Mouse (Mus musculus): ENCODE measurements at regions not wholly inside any gene's neighbourhood (a gene's known extent, or its start where the extent isn't known, plus 50 kb on each side); places are given as distances from the start of the nearest gene placed in this dataset.

GRCm38 (mm10) chr17:52085834-52086233, 252.7 kb upstream of the Satb1 start:
- TF ChIP-seq EP300 (IDR thresholded peaks at IDR 0.05; ENCODE audit: low read length) (no peak), CTCF (conservative IDR thresholded peaks at IDR 0.05 in 1 of 2, IDR thresholded peaks at IDR 0.05 in 1 of 2; ENCODE audit: low read depth in 2 of 2, low read length in 2 of 2) (no peak), POLR2A (IDR thresholded peaks at IDR 0.05; ENCODE audit: low read depth, low read length) (no peak), HCFC1 (IDR thresholded peaks at IDR 0.05; ENCODE audit: low read depth, low read length) (no peak), MYC (IDR thresholded peaks at IDR 0.05; ENCODE audit: low read depth, low read length) (no peak), ZNF384 (IDR thresholded peaks at IDR 0.05; ENCODE audit: low read depth, low read length) (no peak), MXI1 (IDR thresholded peaks at IDR 0.05; ENCODE audit: low read depth, low read length) (no peak), POLR2AphosphoS2 (IDR thresholded peaks at IDR 0.05; ENCODE audit: low read depth, low read length) (no peak), ETS1 (conservative IDR thresholded peaks at IDR 0.05; ENCODE audit: low read depth, low read length) (no peak)

All from CH12.LX (cell line).